Mouse (Mus musculus) brain, embryonic 14.5 days (tissue): ENCODE results near the gene Mdm4. TPM values are rescaled to one million over a fixed set of nuclear protein-coding genes. Genes with fewer than 3 reads are reported as not detected.
A peak's percentile ranks its signal among the peaks of the same experiment; 100 is the strongest.

ENCODE experiments used
- DNase-seq: peaks from one replicate; pipeline ENCODE4 v3.0.0-alpha.2; 2011; ENCODE audit warnings: low read depth
- CTCF ChIP-seq: fragments of 200-500 bp; IDR thresholded peaks from 2 replicates; pipeline ENCODE4 v1.5.1; 2012; ENCODE audit warnings: inconsistent platforms, mild to moderate bottlenecking, moderate library complexity, borderline replicate concordance; ENCODE audit not compliant: insufficient read depth, insufficient read length; ENCODE audit errors: extremely low read depth
- POLR2A ChIP-seq: fragments of 200-500 bp; IDR thresholded peaks from 2 replicates; pipeline ENCODE4 v1.6.1; 2012; ENCODE audit warnings: mild to moderate bottlenecking, inconsistent platforms, borderline replicate concordance; ENCODE audit not compliant: poor library complexity, insufficient read depth, insufficient read length, severe bottlenecking; ENCODE audit errors: extremely low read depth
- polyA plus RNA-seq: library from polyadenylated mRNA; depleted of rRNA; stranded (reverse); fragments of >200 nt; gene quantifications from 2 replicates; pipeline ENCODE4 v1.2.3, GENCODE M21; 2012; rRNA removed

Gene Mdm4
- polyA plus RNA-seq, 1 experiment: 113 TPM

GRCm38 (mm10) chr1:132910414-132911041 lies 119.8 kb downstream of the Mdm4 start:
- peak; percentile 61 for DNase-seq

GRCm38 (mm10) chr1:132909951-132910350 lies 120.4 kb downstream of the Mdm4 start:
- no peak for TF ChIP-seq CTCF
- no peak for TF ChIP-seq POLR2A
- DNase-seq: no peak

More at GRCm38 (mm10) chr1:132910414-132911041, 119.8 kb downstream of the Mdm4 start:
- TF ChIP-seq POLR2A (no peak), CTCF (no peak)

Other genes starting within 250 kb of the Mdm4 start
- gene Lrrn2, start 150.3 kb downstream of the Mdm4 start, polyA plus RNA-seq: 43.4 and 54.4 TPM in 2 replicates
- 27.2 and 31.2 TPM in 2 replicates for gene Pik3c2b, start 15.1 kb upstream of the Mdm4 start, polyA plus RNA-seq
- gene Ppp1r15b, start 100.6 kb upstream of the Mdm4 start, polyA plus RNA-seq: 25.9 and 31.3 TPM in 2 replicates
- 51.4 and 78.3 TPM in 2 replicates for gene Plekha6, start 133.6 kb upstream of the Mdm4 start, polyA plus RNA-seq